Mouse (Mus musculus) cerebellum, adult 2 months (tissue): ENCODE measurements around the gene Snai3.

Source experiments
- CTCF ChIP-seq: fragments of 200-500 bp; IDR thresholded peaks from 2 replicates; pipeline ENCODE4 v1.5.1; 2011; ENCODE audit warnings: low read depth, mild to moderate bottlenecking, control low read depth, low read length, moderate library complexity, borderline replicate concordance; ENCODE audit not compliant: insufficient read depth
- POLR2A ChIP-seq: fragments of 200-500 bp; IDR thresholded peaks from 2 replicates; pipeline ENCODE4 v1.6.1; 2011; ENCODE audit warnings: low read length, control low read depth, borderline replicate concordance; ENCODE audit not compliant: insufficient read depth

GRCm38 (mm10) chr8:122454409-122454808 is 6.1 kb downstream of the Snai3 start:
- no peak for TF ChIP-seq CTCF
- no peak for TF ChIP-seq POLR2A
